Mouse (Mus musculus) c-Kit-negative CD71-positive TER-119-positive erythroid progenitor cells, embryonic 14.5 days (primary cell): ENCODE measurements around the gene Arg1.

Source experiments
- DNase-seq: peaks from one replicate; pipeline ENCODE4 v3.0.0-alpha.2; 2013; ENCODE audit warnings: low read depth, low spot score

Gene Arg1

GRCm38 (mm10) chr10:24926962-24927720, at the start of gene Arg1:
TSS of gene Arg1 (minus strand) at chr10:24927484.
- no peak for DNase-seq

- DNase-seq: no peak
These were observed 46.7 kb upstream of the Arg1 start for GRCm38 (mm10) chr10:24973845-24974514.

- no peak for DNase-seq
These were observed 46.1 kb upstream of the Arg1 start for GRCm38 (mm10) chr10:24973385-24973784.

- no peak for DNase-seq
These were observed 45.6 kb upstream of the Arg1 start for GRCm38 (mm10) chr10:24972923-24973322.

GRCm38 (mm10) chr10:24965821-24966550, 38.7 kb upstream of the Arg1 start:
- no peak for DNase-seq

GRCm38 (mm10) chr10:24961889-24962288, 34.6 kb upstream of the Arg1 start:
- DNase-seq: no peak

- no peak for DNase-seq
These were observed 33.8 kb upstream of the Arg1 start for GRCm38 (mm10) chr10:24961112-24961511.

- DNase-seq: no peak
These were observed 32.0 kb upstream of the Arg1 start for GRCm38 (mm10) chr10:24959043-24959916.

GRCm38 (mm10) chr10:24958280-24959042, 31.2 kb upstream of the Arg1 start:
- no peak for DNase-seq

GRCm38 (mm10) chr10:24953876-24954275, 26.6 kb upstream of the Arg1 start:
- DNase-seq: no peak

- no peak for DNase-seq
These were observed 25.3 kb upstream of the Arg1 start for GRCm38 (mm10) chr10:24952549-24952948.

GRCm38 (mm10) chr10:24951575-24951974, 24.3 kb upstream of the Arg1 start:
- DNase-seq: no peak

GRCm38 (mm10) chr10:24950223-24950622, 22.9 kb upstream of the Arg1 start:
- DNase-seq: no peak

- no peak for DNase-seq
These were observed 21.0 kb upstream of the Arg1 start for GRCm38 (mm10) chr10:24948278-24948677.

- DNase-seq: no peak
These were observed 20.6 kb upstream of the Arg1 start for GRCm38 (mm10) chr10:24947871-24948270.

GRCm38 (mm10) chr10:24930143-24930542, 2.9 kb upstream of the Arg1 start:
- DNase-seq: no peak

GRCm38 (mm10) chr10:24928072-24928471, 788 bp upstream of the Arg1 start:
- DNase-seq: no peak

- no peak for DNase-seq
These were observed 904 bp downstream of the Arg1 start for GRCm38 (mm10) chr10:24926380-24926779.

- no peak for DNase-seq
These were observed 3.0 kb downstream of the Arg1 start for GRCm38 (mm10) chr10:24924296-24924695.

- DNase-seq: no peak
These were observed 4.3 kb downstream of the Arg1 start for GRCm38 (mm10) chr10:24922977-24923376.

GRCm38 (mm10) chr10:24915486-24915885, 11.8 kb downstream of the Arg1 start:
- no peak for DNase-seq
